Mouse (Mus musculus) natural killer cell, adult 2 months (primary cell): ENCODE results near the gene Bloc1s3.

Experiments used
- DNase-seq, 2 experiments: peaks; one replicate each; pipeline ENCODE4 v3.0.0; 2022; ENCODE audit warnings: low spot score in 2 of 2

Gene Bloc1s3

DNA sequence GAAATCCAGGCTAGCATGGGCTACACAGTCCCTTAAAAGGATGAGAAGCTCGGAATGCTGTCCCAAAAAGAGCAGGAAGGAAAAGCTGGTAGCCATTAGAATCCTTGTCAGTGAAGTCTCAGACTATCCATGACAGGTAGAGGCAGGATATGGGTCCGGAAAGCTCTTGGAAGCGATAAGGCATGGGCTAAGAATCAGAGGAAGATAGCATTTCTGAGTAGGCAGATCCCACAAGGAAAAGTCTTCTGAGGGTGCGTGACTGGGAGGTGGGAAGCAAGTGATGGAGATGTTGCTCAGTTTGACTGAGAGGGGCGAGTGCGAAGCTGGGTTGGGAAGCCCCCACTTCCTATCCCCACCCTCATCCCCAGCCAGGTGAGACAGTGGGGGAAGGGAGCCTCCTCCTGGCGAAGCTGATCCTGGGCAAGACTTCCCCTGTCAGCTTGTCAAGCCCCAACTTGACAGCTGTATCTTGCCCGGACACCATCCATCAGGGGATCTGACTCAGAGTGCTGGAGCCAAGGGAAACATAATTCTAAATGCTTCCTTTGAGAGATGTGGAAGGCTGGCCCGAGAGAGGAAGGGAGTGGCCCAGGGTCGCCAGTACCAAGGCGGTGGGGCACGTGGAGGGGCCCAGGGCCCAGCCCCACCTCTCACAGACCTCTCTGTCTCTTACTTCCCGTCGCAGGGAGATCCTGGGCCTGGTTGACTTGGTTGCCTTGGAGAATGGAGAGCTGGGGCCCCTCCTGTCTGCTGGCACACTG lies 30.4 kb downstream of the Bloc1s3 start:
- DNase-seq, result no peak

DNA sequence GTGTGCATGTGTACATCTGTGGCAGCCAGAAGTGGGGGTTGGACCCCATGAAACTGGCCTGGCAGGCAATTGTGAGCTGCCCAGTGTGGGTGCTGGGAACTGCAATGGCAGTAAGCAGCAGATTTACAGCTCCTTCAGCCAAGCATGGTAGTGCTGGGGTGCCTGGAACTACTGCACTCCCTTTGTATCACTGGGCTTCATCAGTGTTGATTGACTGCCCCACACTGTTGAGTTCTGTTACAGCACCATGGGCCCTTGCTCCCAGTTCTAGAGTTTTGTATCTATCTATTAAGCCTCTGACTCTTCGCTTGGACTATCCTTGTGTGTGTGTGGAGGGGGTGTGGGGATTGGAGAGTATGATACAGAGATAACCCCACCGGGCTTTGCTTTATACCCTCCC lies 31.1 kb downstream of the Bloc1s3 start:
- DNase-seq, result no peak

DNA sequence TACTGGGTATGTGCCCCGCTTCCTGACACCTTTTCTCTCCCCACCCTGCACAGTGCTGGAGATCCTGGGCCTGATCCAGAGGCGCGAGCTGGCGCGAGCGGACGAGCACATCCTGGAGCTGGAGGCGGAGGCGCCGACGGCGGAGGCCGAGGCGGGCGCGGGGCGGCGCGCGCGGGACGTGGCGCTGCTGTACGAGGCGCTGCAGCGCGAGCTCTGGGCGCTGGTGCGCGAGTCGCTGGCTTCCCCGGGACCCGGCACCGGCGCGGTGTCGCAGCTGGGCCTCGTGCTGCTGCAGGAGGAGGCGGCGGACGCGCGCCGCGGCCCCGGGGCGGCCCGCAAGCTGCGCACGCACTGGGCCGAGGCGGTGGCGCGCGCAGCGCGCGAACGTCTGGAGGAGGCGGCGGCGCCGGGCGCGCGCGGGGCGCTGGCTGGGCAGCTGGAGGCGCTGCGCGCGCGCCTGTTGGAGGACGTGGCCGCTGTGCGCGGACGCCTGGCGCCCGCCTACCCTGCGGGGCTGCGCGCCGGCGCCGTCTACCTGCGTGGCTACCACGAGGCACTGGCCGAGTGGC lies 34.2 kb downstream of the Bloc1s3 start:
- peak; percentile 19 to 39 for DNase-seq

DNA sequence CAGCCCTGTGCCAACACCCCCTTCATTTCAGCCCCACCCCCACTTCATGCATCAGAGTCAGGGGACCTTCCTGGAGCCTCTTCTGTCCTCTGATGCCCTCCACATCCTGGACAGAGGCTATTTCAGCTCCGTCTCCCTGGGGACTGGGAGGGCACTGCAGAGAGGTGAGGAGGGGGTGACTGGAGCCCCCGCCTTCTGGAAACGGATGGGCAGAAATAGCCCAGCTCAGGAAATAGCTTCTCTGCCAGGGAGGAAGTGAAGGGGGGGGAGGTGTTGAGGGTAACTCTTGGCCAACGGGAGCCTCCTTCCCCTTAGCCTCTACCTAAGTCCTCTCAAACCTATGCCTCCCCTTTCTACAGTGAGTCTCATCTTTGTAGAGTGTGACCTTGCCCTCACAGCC lies 35.8 kb downstream of the Bloc1s3 start:
- DNase-seq, result peak in 1 of 2 experiments; percentile 14

DNA sequence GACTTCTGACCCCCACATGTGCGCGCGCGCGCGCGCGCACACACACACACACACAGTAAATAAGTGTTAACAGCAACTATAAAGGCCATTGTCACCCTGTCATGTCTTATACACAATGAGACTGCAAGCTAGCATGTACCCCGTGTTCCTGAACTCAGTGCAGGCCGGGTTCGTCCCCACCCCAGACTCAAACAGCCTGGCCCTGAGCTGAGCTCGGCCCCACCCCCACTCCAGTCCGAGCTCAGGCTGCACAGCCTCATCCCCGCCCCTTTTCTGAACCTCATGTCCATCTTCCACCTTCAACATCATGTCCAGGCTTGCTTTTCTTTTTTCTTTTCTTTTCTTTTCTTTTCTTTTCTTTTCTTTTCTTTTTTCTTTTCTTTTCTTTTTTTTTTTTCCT lies 37.9 kb downstream of the Bloc1s3 start:
- DNase-seq, result no peak

DNA sequence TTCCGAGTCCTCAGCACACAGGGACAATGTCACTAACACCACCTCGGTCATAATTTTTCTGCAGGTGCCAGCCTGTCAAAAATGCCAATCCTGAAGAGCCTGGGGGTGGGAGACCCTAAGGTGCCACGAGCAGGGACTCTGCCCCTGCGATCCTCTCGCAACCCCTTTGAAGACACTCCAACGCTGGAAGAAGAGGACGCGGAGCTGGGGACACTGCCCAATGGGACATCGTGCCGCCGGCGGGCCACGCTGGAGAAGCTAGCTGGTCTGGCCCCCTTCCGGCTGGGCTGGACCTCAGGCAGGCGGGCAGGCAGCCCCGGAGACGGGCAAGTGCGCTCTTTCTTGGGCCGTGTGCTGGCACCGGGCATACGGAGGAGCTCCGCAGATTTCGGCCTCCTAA lies 38.8 kb downstream of the Bloc1s3 start:
- no peak for DNase-seq

DNA sequence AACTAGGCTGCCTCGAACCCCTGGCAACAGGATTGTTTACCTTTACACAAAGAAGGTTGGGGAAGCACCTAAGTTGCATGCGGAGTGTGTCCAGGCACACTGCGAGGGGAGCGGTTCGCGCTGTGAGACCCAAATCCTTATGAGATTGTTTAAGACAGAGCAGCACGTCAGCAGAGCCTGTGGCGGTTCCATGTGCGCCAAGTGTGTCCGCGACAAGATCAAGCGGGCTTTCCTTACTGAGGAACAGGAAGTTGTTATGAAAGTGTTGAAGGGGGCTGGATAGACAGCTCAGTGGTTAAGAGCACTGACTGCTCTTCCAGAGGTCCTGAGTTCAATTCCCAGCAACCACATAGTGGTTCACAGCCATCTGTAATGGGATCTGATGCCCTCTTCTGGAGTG lies 39.9 kb downstream of the Bloc1s3 start:
- DNase-seq, result no peak

DNA sequence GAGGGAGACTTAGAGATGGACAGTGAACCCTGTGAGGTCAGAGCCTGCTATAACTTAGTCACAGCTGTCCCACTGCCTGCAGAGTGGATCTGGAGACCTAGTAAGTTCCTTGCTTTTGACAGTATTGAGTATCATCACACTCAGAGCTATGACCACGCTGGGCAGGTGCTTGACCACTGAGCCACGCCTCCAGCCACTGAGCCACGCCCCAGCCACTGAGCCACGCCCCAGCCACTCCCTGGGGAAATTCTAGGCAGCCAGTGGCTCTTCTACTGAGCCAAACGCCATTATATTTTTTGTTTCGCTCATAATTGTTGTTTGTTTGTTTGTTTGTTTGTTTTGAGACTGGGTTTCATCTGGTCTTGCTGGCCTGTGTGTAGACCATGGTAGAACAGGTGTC lies 40.5 kb downstream of the Bloc1s3 start:
- DNase-seq, result no peak

DNA sequence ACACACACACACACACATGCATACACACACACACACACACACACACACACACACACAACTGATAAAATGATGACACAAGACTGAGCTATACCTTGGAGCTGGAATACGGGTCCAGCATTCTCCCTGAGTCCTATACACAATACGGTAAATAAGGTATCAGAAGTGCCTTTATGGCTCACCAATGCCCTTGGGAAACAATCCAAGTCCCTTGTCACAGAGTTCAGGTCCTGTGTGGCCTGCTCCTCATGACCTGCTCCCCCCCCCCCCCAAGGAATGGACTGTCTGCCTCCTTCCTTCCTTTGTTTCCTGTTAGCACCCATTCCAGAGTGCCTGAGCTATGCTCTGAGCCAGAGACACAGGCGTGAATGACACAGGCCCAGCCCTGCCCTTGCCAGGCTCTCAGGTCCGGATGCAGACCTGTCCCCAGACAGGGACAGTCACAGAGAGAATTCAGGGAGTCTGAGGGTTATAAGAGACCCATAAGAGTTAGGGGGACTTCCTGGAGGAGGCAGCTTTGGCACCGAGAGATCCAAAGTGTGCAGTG lies 41.5 kb downstream of the Bloc1s3 start:
- no peak for DNase-seq

DNA sequence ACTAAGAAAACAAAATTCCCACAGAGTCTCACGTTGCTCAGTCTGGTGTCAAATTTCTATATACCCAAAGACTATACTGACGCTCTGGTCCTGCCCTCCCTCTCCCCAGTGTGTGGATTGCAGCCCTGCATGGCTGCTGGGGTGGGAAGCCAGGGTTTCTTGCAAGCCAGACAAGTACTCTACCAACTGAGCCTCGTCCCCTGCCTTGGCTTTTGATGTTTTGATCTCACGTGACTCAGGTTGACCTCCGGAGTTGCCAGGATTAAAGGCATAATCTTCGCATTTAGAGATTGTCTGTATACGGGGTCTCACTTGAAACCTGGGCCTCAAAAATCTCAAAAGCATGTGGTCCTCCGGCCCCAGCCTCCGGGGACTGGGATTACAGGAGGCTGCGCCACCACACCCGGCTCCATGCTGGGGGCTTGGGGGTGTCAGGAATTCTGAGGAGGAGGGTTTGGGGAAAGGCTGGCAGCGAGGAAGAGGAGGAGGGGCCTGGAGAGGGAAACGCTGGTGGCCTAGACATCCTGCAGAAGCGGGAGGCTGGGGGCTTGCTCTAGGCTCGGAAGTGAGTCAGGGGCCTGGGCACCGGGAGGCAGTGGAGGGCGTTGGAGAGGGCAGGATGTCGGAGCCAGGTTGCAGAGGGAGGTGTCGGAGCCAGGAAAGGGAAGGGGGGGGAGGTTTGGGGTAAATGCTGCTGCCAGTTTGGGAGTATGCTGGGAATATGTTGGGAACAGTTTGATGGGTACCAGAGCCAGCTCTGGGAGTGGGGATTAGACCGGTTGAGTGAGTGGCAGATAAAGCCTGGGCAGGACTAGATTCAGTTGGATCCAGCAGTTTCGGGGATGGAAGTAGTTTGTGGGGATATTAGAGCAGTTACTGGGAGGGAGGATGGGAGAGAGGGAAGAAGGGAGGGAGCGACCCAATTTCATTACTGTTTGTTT lies 43.5 kb downstream of the Bloc1s3 start:
- DNase-seq, result no peak

DNA sequence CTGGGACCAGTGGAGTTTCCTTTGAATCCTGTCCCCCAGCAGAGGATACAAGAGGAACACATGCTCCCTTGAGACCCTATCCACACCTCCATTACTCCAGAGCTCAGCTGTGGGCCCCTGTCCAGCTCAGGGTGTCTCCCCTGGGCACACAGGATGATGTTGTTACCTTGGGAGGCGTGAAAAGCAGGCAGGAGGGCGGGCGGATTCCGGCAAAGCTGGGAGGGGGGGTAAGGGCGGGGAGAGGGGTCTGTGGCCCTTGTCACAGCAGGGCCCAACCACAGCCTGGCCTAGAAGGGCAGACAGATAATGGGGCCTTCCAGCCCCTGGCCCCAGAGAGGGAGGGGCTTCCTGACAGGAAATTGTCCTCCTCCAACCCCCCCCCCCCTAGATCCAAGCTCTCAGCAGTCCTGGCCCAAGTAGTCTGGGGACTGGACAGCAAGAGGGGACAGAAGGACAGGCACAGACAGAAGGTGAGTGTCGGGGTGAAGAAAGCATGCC lies 45.2 kb downstream of the Bloc1s3 start, which contains the start of gene Exoc3l2:
Gene Exoc3l2 (plus strand): TSS at position 448 of the 498 bp plus-strand sequence.
- DNase-seq, result no peak

DNA sequence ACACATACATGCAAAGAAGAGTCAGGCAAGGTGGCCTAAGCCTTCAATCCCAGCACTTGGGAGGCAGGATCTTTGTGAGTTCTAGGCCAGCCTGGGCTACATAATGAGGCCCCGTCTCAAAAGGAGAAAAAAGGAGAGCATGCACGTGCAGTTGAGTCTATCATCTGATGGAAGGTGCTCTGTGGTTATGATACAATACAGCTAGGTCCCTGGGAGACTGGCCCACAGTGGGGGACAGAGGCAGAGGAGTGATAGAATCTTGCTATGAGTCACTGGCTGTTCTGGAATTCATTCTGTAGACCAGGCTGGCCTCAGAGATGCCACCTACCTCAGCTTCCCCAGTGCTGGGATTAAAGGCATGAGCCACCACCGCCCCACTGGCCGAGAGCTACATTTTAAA lies 45.7 kb downstream of the Bloc1s3 start:
- no peak for DNase-seq

DNA sequence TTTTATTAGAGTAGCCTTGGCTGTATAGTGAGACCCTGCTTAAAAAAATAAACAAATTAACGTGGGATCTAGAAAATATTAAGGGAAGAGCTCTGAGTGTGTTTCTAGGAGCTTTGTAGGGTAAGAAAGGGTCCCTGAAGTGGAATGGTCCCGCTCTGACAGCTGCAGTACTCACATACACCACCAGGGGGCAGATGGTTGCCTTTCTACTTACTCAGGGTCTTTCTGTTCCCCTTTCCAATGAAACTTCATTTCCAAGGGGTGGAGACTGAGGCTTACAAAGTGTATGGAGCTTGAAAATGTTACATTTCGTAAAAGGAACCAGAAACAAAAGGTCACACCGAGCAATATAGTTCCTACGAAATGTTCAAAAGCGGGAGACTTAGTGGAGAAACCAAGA lies 46.7 kb downstream of the Bloc1s3 start:
- peak; percentile 60 to 73 for DNase-seq

DNA sequence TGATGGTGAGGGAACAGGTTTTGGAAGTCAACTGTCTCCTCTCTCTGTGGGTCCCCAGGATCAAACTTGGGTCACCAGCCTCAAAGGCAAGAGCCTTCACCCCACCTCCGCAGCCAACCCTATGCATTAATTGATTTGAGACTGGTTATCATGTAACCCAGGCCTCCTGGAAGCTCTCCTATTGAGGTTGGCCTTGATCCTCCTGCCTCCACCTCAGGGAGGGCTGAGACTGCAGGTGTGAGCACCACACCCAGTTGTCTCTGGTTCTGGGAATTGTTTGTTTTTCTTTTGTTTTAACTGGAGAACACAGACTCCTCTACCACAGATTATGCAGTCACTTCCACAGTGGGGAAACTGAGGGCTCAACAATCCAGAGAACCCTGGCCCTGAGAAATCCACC lies 47.7 kb downstream of the Bloc1s3 start:
- no peak for DNase-seq

DNA sequence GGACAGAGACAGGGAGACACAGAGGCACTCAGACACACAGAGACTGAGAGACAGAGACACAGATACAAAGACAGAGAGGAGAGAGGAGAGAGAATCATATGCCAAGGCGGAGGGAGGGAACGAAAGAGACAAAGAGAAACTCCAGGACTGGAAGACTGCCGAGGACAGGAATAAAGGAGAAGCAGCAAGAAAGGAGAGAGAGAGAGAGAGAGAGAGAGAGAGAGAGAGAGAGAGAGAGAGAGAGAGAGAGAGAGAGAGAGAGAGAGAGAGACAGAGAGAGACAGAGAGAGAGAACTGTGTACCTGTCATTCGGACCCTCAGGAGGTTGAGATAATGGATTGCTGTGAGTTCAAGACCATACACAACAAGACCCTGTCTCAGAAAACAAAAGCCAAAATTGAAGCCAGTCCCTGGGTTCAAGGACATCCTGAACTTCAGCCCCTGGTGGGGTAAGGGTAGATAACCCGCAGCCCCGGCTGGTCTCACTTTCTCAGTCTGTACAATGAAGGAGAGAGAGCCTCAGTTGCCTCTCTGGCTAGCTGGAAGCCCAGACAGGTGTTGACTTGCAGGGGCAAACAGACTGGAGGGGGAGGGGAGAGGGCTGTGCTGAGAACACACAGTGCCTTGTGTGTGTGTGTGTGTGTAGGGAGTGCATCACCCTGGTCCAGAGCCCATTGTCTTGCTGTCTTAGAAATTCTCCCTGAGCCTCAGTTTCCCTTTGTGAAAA lies 48.9 kb downstream of the Bloc1s3 start:
- DNase-seq, result no peak

DNA sequence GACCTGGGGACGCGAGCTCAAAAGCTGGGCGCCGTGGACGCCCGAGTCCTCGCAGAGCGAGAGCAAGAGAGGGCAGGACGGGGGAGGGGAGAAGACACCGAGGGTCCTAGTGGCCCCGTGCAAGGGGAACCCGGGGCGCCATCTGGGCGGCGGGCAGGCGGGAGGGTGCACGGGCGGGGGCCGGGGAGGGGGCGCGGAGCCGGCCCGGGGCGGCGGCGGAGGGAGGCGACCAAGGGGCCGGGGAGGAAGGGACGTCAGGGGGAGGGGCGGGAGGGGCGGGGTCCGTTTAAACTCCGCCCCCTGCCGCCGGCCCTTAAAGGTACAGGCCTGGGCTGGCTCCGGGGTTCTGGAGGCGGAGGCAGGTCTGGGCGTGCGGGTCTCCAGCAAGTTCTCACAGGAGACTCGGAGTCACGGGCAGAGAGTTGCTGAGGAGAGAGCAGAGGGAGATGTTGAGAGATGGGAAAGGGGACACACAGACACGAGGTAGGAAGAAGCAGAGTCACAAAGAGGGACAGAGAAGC lies 49.5 kb downstream of the Bloc1s3 start, which contains the start of gene Mark4:
Gene Mark4 (minus strand): TSS at position 231 of the 521 bp plus-strand sequence.
- DNase-seq, result peak; percentile 61 to 70

DNA sequence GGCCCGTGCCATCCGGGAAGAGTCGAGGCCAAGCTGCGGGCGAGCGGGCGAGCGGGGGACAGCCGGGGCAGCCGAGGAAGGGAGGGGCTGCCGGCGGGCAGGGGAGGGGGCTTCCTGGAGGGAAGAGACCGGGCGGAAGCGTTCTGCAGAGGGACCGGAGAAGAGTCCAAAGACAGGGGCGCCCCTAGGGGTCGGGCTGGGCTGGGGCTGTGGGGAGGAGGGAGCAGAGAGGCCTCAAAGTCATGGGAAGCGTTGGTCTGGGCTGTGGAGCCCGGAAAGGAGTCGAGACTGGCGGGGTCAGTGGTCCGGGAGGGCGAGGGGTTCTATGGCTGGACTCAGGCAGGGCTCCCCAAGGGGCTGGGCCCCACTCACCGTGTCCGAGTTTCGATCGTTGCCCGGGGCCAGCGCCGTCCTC lies 50.1 kb downstream of the Bloc1s3 start:
- DNase-seq, result peak; percentile 22 to 51

DNA sequence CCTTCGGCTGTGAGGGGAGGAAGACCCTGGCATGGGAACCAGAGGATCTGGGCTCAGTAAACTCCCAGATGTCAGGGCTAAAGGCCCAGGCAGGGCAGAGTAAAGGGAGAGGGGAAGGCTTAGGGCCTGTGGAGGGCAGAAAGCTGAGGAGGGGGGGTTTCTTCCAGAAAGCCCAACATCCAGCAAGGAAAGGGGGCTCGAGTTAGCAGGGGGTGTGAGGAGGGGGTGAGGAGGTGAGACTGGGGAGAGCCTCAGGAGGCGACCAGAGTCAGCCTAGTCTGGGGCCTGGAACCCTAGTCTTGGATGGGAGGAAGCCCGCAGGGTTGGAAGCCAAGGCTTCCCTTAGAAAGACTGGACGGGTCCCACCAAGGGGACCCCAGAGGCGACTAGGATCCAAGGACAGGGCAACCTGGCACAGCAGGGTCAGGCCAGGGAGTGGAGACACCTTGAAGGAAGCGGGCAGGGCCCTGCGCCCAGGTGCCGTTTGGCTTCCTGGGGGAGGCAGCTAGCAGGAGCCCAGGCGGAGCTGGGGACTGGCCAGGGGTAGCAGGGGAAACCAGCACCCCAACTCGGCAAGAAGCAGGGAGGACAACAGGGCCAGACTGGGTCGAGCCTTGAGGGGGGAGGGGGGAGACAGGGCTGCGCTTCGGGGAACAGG lies 50.6 kb downstream of the Bloc1s3 start:
- DNase-seq, result peak; percentile 12 to 16

DNA sequence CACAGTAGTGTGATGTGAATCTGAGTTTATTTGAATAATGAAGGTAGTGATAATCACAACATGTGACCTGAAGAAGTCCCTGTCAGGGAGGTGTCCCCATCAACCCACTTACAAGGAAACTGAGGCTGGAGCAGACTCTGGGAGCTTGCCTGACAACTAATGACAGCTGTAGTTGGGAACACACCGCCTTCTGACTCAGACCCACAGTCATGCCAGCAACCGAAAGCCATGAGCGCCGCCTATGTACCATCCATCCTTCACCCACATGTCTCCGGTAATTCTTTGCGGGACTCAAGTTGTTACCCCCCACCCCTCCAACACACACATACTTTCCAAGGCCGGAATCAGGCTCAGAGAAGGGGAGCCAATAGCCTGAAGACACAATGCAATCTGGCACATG lies 51.5 kb downstream of the Bloc1s3 start:
- no peak for DNase-seq

DNA sequence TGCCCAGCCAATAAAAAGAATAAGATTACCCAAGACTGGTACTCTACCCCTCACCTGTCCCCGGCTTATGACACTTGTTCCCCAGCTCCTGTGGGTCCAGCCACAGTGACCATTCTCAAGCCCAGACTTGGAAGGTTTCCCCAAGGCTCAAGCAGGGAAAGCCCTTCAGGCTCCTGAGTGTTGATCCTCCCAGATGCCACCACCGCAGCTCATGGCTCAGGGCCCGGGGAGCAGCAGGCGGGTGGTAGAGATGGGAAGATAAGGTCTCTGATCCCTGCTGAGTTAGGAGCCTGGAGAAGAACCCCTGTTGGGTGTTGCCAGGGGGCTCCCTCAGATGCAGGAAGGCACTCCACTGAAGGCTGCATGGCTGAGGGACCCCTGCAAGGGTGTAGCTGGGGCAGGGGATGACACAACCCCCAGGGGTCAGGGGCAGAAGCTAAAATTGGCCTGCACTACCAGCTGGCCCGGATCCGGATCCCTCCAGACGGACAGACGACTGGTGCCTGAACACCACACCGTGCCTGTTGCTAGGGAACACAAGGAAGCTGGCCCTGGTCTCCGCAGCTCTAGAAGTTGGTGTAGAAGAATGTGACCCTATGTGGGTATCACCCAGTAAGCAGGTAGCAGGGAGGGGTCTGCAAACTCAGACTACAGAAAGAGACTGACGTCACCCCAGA lies 52.2 kb downstream of the Bloc1s3 start:
- DNase-seq, result no peak
